Mouse (Mus musculus) urinary bladder, postnatal 4 days (tissue): ENCODE results near the gene Muc13.

Experiments
- DNase-seq, 2 experiments: peaks; one replicate each; pipeline ENCODE4 v3.0.0; 2021 to 2022; ENCODE audit warnings: low spot score in 2 of 2

The Muc13 gene

DNA sequence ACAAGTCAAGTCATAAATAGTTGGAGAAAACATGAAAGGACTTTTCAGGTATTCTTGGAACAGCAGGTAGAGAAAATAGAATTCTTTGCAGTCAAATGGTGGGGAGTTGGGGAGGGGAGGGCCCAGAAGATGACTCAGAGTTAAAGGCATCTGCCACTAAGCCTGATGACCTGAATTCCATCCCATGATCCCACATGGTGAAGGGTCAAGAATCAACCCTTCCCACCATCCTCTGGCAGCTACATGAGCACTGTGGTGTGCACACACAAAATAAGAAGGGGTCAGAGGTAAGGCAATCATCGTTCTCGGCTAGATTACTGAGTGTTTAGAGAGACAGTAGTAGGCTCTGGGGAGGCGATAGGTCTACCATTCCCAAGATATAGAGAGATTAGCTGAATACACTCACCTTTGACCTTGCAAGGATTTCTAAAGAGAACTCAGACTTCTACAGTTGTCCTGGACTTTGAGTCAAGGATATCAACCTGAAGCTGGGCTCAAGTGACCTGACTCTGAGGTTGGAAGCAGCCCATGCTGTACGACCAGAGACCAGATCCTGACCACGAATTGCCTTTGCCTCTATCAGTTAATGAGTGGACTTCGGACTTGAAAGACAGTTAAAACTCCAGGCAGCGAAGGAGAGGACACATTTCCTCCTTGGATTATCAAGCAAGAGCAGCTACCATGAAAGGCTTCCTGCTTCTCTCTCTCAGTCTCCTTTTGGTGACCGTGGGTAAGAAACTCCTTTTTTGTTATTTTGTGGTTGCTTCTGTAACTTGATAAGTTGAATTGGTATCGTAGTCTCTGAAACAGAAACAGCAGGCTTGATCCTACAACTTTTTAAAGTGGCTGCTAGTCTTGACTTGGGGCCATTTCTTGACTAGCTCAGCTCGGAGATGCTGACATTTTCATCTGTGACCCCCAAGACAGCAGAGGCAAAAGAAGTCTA, at the start of gene Muc13:
Gene Muc13, plus strand, starts transcription at position 192 of the 946 bp plus-strand sequence.
- no peak for DNase-seq

GRCm38 (mm10) chr16:33744622-33745419, 49.0 kb upstream of the Muc13 start:
- no peak for DNase-seq

GRCm38 (mm10) chr16:33745457-33745856, 48.4 kb upstream of the Muc13 start:
- no peak for DNase-seq

- no peak for DNase-seq
These were observed 47.7 kb upstream of the Muc13 start for GRCm38 (mm10) chr16:33746074-33746676.

GRCm38 (mm10) chr16:33747346-33747954, 46.4 kb upstream of the Muc13 start:
- DNase-seq: no peak

DNA sequence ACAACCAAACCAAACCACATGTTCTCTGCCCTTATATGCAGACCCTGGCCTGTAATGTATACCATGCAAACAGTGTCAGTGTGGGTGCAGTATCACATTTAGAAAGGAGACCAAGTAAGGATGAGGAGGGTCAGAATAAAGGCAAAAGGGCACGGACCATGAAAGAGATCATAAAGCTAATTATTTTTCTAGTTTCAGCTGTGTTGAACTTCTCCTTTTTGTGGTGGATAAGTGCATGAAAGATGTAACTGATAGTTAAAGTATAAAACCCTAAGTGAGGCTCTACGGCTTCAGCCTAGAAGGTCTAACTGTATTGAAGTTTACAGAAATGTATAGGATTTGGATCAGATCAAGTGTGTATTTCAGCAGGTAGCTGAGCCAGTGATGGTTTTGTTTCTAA, 45.8 kb upstream of the Muc13 start:
- no peak for DNase-seq

- no peak for DNase-seq
These were observed 42.7 kb upstream of the Muc13 start for GRCm38 (mm10) chr16:33751152-33751551.

DNA sequence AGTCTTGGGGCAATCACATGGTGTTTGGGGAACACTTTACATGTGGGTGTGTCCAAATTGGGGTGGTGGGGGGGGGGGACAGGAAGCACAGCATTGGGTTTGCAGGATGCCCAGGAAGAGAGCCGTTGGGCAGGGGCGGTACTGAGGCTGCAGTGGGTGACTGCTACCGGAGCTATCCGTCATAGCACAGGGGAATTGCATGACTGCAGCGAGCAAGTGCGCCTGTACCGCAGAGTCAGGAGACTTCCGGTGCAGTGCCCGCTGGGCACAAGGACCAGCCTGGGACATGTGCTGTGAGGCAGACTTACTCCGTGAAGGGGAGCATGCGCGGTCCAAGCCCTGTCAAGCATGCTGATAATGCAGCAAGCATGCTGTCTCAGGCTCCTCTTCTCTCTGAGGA, 42.2 kb upstream of the Muc13 start:
- DNase-seq: no peak

DNA sequence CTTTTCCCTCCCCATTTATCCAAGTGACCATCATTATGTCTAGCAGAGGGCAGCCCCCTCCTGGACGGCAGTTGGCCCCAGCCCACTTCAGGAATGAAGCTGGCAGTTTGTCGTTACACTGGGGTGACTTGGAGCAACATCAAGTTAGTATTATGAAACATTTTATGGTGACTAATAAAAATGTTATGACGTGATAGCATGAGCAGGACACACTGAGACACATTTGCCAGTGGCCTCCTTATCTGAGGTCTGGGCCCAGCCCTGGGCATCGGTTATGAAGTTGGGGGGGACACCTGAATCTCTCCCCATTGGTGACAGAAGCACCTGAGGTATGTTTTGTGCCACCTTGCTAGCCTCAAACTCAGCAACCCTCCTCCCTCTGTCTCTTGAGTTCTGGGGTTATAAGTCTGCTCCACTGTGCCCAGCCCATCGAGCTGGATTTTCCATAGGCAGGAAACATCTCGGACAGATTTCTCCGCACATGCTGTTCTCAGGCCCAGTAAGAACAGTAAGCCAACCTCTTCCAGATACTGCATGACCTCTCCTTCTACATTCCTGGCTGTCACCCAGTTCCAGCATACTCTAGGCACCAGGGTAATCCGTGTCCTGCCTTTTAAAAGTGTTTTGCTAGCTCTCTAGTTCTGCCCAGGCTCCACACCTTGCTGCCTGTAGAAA, 40.8 kb upstream of the Muc13 start:
- DNase-seq: no peak

- no peak for DNase-seq
These were observed 38.5 kb upstream of the Muc13 start for GRCm38 (mm10) chr16:33755293-33755692.

DNA sequence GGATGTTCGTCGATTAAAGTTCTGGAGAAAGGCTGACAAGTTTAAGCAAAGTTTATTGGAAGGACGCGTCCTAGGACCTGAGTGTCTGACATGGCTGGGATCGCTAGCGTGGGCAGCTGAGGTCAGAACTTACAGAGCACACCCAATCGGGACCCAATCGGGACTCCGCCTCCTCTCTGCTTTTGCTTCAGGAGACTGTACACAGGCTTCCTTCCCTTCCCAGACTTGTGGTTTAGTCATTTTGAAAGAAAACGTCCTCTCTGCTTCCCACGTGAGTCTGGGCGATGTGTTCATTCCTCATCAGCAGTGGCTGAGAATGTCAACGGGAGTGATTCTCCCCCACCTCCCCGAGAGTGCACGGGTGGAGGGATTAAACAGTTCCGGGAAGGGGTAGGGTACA, 37.9 kb upstream of the Muc13 start:
- no peak for DNase-seq

GRCm38 (mm10) chr16:33756396-33756795, 37.4 kb upstream of the Muc13 start:
- no peak for DNase-seq

DNA sequence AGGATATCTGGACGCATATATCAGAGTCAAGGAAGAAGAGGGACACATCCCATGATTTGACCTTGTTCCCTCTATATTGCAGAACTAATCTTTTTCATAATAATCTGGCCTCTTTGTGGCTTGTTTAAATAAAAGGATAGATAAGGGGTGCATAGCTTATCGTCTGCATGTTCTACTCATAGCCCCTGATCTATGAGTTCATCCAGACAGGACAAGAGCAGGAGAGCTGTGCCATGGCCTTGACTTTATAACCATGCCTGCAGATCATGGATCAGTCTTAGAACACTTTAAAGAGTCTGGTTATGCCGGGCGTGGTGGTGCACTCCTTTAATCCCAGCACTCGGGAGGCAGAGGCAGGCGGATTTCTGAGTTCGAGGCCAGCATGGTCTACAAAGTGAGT, 34.6 kb upstream of the Muc13 start:
- no peak for DNase-seq

GRCm38 (mm10) chr16:33760542-33760941, 33.3 kb upstream of the Muc13 start:
- no peak for DNase-seq

DNA sequence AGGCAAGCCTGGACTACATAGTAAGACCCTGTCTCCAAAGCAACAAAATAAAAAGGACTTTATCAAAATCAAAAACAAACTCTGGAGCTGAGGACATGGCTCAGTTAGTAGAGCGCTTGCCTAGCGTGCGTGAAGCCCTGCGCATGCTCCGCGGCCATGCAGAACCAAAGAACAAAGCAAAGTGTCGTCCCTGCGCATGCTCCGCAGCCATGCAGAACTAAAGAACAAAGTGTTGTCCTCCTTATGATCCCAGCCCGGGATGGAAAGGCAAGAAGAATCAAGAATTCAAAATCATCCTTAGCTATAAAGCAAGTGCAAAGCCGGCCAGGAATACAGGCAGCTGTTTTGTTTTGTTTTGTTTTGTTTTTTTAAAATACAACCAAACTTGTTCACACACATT, 32.8 kb upstream of the Muc13 start:
- DNase-seq: no peak

- DNase-seq: no peak
These were observed 29.2 kb upstream of the Muc13 start for GRCm38 (mm10) chr16:33764501-33765193.

DNA sequence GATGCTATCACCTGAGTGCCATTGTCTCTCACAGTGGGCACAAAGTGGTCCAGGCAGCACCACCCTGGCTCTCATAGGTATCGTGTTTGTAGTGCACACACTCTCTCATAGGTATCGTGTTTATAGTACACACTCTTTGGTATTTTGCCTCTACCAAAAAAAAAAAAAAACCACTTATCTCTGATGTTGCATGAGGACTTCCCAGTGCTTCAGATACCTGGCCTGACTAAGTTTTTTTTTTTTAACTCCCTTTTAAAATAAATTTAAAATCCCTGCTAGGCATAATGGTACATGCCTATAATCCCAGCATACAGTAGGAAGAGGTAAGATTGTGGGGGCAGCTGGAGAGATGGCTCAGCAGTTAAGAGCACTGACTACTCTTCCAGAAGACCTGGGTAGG, 28.4 kb upstream of the Muc13 start:
- no peak for DNase-seq

DNA sequence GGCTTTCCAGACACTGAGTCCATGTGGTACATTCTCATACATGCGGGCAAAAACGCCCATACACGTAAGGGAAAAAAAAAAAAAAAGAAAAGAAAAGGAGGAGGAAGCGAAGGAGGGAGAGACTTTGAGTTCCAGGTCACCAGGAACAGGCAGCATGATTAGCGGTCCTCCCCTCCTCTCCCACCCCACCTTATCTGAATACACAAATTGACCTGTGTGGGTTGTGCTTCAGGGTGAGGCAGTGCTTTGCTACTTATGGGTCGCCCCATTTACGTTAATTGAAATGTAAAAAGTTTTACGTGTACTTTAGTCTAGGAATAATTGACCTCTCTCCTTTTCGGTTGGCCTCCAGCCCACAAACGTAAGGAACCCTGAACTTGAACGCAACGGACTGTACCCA, 27.5 kb upstream of the Muc13 start:
- DNase-seq: no peak

GRCm38 (mm10) chr16:33766757-33767156, 27.1 kb upstream of the Muc13 start:
- no peak for DNase-seq

- no peak for DNase-seq
These were observed 25.2 kb upstream of the Muc13 start for GRCm38 (mm10) chr16:33768491-33769278.
